ENCODE assay signal across 9 mouse cellular contexts in genomic region chr16:90052905-90053519, GRCm38 (mm10).
DNase-seq lines count a peak whose midpoint lies in the region; ATAC-seq lines count a peak whose summit lies in the region.
"Had no signal": no experiment of that assay in that cellular context is flagged by ENCODE, and none has a peak within 500 bp of the region (broad histone marks: within the 10 kb centered on the region; RNA-seq: fewer than 3 reads in every experiment).

No protein-coding gene starts in this region.

- no peak overlapping the region for H3K27ac ChIP-seq in heart, embryonic 11.5 days (ENCODE audit: low read depth, low read length)
- H3K27ac ChIP-seq in hindbrain, embryonic 11.5 days (ENCODE audit: low read depth, low read length) = 0 out of 2 replicates have a peak overlapping the region, but pooled peaks have one; percentile 13
- H3K27ac ChIP-seq in midbrain, embryonic 10.5 days (replicated peaks) = peak overlapping the region; percentile 10; the same call in 1 of the 2 replicates

- ATAC-seq in heart, embryonic 11.5 days (replicated peaks; ENCODE audit: insufficient number of reproducible peaks, low FRiP score, low TSS enrichment) = no peak
- ATAC-seq in hindbrain, embryonic 11.5 days (ENCODE audit: low FRiP score) = peak; percentile 65

- WGBS in heart, embryonic 11.5 days (ENCODE audit: insufficient replicate concordance) = 69% methylated on average over 14 of the region's 14 CpGs
- 74% methylated on average over 14 of the region's 14 CpGs for WGBS in hindbrain, embryonic 11.5 days
- 75% methylated on average over 14 of the region's 14 CpGs for WGBS in midbrain, embryonic 10.5 days

- peaks cover 7% of the 10 kb centered on the region; the same call in 1 of the 2 replicates for H3K4me1 ChIP-seq in heart, embryonic 11.5 days (ENCODE audit: control insufficient read depth, insufficient read depth, low read length)
- H3K4me1 ChIP-seq in hindbrain, embryonic 11.5 days (replicated peaks; ENCODE audit: control insufficient read depth, insufficient read depth, low read length) = no peaks in the 10 kb centered on the region
- peaks cover 13% of the 10 kb centered on the region for H3K4me1 ChIP-seq in midbrain, embryonic 10.5 days

- H3K9me3 ChIP-seq in heart, embryonic 11.5 days (replicated peaks; ENCODE audit: control insufficient read depth, low read length) = no peaks in the 10 kb centered on the region
- no peaks in the 10 kb centered on the region for H3K9me3 ChIP-seq in hindbrain, embryonic 11.5 days (ENCODE audit: control insufficient read depth, low read length)
- no peaks in the 10 kb centered on the region for H3K9me3 ChIP-seq in midbrain, embryonic 10.5 days (replicated peaks)

- no peak overlapping the region for H3K4me3 ChIP-seq in heart, embryonic 11.5 days (ENCODE audit: low read depth, low read length)
- no peak overlapping the region for H3K4me3 ChIP-seq in hindbrain, embryonic 11.5 days (ENCODE audit: low read depth, low read length)
- no peak overlapping the region for H3K4me3 ChIP-seq in midbrain, embryonic 10.5 days
- H3K4me3 ChIP-seq: myocyte had no signal

- intact Hi-C loops in gastrocnemius, postnatal 36 days (cut with DNase I) = no loop called here

- H3K27me3 ChIP-seq in heart, embryonic 11.5 days (ENCODE audit: control insufficient read depth, insufficient read depth, low read length) = no peaks in the 10 kb centered on the region
- no peaks in the 10 kb centered on the region for H3K27me3 ChIP-seq in hindbrain, embryonic 11.5 days (ENCODE audit: control insufficient read depth, insufficient read depth, low read length)
- H3K27me3 ChIP-seq in midbrain, embryonic 10.5 days (ENCODE audit: low read depth, poor library complexity, severe bottlenecking) = no peaks in the 10 kb centered on the region

- DNase-seq in heart, postnatal 4 days = peak; percentile 27
- peak; percentile 40 for DNase-seq in ZHBTc4 (ENCODE audit: low read depth, low spot score)
- peak; percentile 62 for DNase-seq in hindbrain, embryonic 11.5 days (ENCODE audit: low spot score)
- DNase-seq in midbrain, embryonic 10.5 days (ENCODE audit: low spot score) = peak; percentile 44
- DNase-seq in ovary, postnatal 36 days (ENCODE audit: low spot score) = no peak
- no peak for DNase-seq in layer of hippocampus, adult 11-12 months (ENCODE audit: low spot score)
- DNase-seq in gastrocnemius, postnatal 36 days = no peak

- H3K9ac ChIP-seq in heart, embryonic 11.5 days (ENCODE audit: low read depth, low read length) = no peak overlapping the region
- H3K9ac ChIP-seq in hindbrain, embryonic 11.5 days (ENCODE audit: low read depth, low read length) = no peak overlapping the region

- no peak overlapping the region for H3K4me2 ChIP-seq in heart, embryonic 11.5 days
- H3K4me2 ChIP-seq in hindbrain, embryonic 11.5 days (replicated peaks; ENCODE audit: low read depth, low read length) = no peak overlapping the region

- no peaks in the 10 kb centered on the region for H3K36me3 ChIP-seq in heart, embryonic 11.5 days (ENCODE audit: control insufficient read depth, insufficient read depth, low read length)
- no peaks in the 10 kb centered on the region for H3K36me3 ChIP-seq in hindbrain, embryonic 11.5 days (ENCODE audit: control insufficient read depth, insufficient read depth, low read length)
- peaks cover 6% of the 10 kb centered on the region for H3K36me3 ChIP-seq in midbrain, embryonic 10.5 days

Comparison
In these comparisons a context has a peak if more than half of its experiments do, and no peak if none do; other contexts are left out.
1. DNase-seq: peak in heart, postnatal 4 days (single experiment), ZHBTc4 (single experiment), hindbrain, embryonic 11.5 days (single experiment) and midbrain, embryonic 10.5 days (single experiment); none in ovary, postnatal 36 days (single experiment), layer of hippocampus, adult 11-12 months (single experiment) and gastrocnemius, postnatal 36 days (0 of 2).